Mouse (Mus musculus): Measurements from ENCODE around the gene Fkbp5. TPM values are rescaled to one million over a fixed set of nuclear protein-coding genes. Genes with fewer than 3 reads are reported as not detected.
"Not testable (repeated sequence)": the region's sequence is repeated elsewhere in the genome, so short reads cannot be mapped to it uniquely, and the experiment has no call there.

Gene Fkbp5
- polyA plus RNA-seq (2016; fragmentation: Nextera tagmentation; extraction: Ambion mirVana): 16.0 and 21.9 TPM in 2 replicates

- Histone ChIP-seq H3K9me3 (no peaks in the 10 kb centered on the region), H3K36me3 (no peaks in the 10 kb centered on the region), H3K27ac (peak within 1 kb of the TSS; percentile 77), H3K4me1 (peaks cover 43% of the 10 kb centered on the region), H3K4me3 (peak within 1 kb of the TSS; percentile 63), H3K27me3 (ENCODE audit: insufficient read depth, poor library complexity, severe bottlenecking) (peaks cover 91% of the 10 kb centered on the region)
- 5% methylated on average over 16 of the region's 16 CpGs for WGBS
- no peak for DNase-seq (ENCODE audit: low spot score)
These were observed at the start of gene Fkbp5 for GRCm38 (mm10) chr17:28517441-28517955. Fkbp5 (minus strand) TSS chr17:28517527.

DNA sequence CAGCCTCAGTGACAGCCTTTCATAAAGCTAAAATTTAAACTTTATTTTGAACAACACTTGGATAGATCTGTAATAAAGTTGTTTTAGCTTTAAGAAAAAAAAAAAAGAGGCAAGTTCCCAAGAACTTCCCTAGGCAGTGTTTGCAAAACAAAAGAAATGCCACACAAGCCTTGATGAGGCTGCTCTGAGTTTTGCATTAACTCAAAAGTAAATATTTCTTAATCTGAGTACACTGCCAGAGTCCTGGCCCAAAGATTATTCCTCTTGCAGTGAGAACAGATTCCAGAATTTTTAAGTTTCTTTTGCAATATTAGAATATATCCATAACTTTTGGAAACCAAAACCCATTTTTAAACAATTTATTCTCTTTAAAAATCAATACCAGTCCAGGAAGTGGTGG is 47.9 kb upstream of the Fkbp5 start:
- Histone ChIP-seq H3K4me3 (no peak overlapping the region), H3K36me3 (no peaks in the 10 kb centered on the region), H3K27me3 (ENCODE audit: insufficient read depth, poor library complexity, severe bottlenecking) (no peaks in the 10 kb centered on the region), H3K9me3 (no peaks in the 10 kb centered on the region), H3K4me1 (peaks cover 14% of the 10 kb centered on the region), H3K27ac (no peak overlapping the region)
- DNase-seq (ENCODE audit: low spot score): no peak

- WGBS: 59% methylated on average over 7 of the region's 7 CpGs
- H3K36me3 ChIP-seq: no peaks in the 10 kb centered on the region
- DNase-seq (ENCODE audit: low spot score): no peak
- H3K27me3 ChIP-seq (ENCODE audit: insufficient read depth, poor library complexity, severe bottlenecking): no peaks in the 10 kb centered on the region
- H3K4me3 ChIP-seq: no peak overlapping the region
- H3K27ac ChIP-seq: no peak overlapping the region
- peaks cover 19% of the 10 kb centered on the region for H3K4me1 ChIP-seq
- H3K9me3 ChIP-seq: no peaks in the 10 kb centered on the region
These were observed 44.3 kb upstream of the Fkbp5 start for GRCm38 (mm10) chr17:28561613-28562012.

DNA sequence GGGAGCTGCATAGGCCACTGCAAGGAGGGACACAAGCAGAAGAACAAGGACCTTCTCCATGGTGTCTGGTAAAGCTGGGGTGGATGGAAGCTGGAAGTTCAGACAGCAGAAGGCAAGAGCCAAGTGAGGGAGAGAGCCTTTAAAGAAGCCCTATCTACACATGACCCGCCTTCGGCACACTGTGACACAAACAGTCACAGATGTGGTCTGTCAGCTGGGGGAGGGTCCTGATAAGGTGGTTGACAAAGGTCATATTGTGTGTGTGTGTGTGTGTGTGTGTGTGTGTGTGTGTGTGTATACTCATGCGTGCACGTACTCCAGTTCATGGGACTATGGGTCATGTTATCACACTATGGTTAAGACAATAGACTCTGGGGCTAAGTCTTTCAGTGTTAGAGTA is 43.3 kb upstream of the Fkbp5 start, which contains the start of gene Clps:
Gene Clps (minus strand): TSS at position 169 of the 400 bp plus-strand sequence.
- Histone ChIP-seq H3K4me3 (no peak within 1 kb of the TSS), H3K4me1 (peaks cover 25% of the 10 kb centered on the region), H3K27me3 (ENCODE audit: insufficient read depth, poor library complexity, severe bottlenecking) (no peaks in the 10 kb centered on the region), H3K27ac (no peak within 1 kb of the TSS), H3K36me3 (no peaks in the 10 kb centered on the region), H3K9me3 (no peaks in the 10 kb centered on the region)
- no peak for DNase-seq (ENCODE audit: low spot score)
- WGBS: 51% methylated on average over 4 of the region's 4 CpGs

DNA sequence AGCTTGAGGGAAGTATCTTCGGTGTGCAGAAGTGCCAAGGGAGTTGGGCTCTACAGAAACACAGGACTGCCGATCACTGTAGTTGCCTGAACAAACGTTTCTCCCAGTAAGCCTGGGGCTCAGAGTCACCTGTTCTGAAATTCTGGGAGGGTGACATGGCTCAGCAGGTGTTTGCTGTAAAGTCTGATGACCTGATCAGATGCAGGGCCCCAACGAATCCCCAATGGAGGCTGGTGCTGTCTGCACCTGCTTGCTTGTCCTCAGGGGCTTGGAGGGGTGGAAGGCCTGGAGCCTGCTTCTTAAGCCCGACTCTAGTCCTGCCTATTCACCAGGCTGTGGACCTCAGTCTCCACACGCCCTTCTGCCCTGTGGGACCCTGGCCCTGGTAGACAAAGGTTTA is 40.4 kb upstream of the Fkbp5 start:
- Histone ChIP-seq H3K36me3 (no peaks in the 10 kb centered on the region), H3K27me3 (ENCODE audit: insufficient read depth, poor library complexity, severe bottlenecking) (no peaks in the 10 kb centered on the region), H3K27ac (no peak overlapping the region), H3K9me3 (no peaks in the 10 kb centered on the region), H3K4me3 (no peak overlapping the region), H3K4me1 (peaks cover 27% of the 10 kb centered on the region)
- 70% methylated on average over 6 of the region's 6 CpGs for WGBS
- no peak for DNase-seq (ENCODE audit: low spot score)

GRCm38 (mm10) chr17:28556635-28557396 is 39.5 kb upstream of the Fkbp5 start:
- H3K36me3 ChIP-seq: no peaks in the 10 kb centered on the region
- peaks cover 22% of the 10 kb centered on the region for H3K4me1 ChIP-seq
- WGBS: 47% methylated on average over 6 of the region's 6 CpGs
- H3K4me3 ChIP-seq: no peak overlapping the region
- H3K9me3 ChIP-seq: no peaks in the 10 kb centered on the region
- H3K27ac ChIP-seq: no peak overlapping the region
- DNase-seq (ENCODE audit: low spot score): no peak
- H3K27me3 ChIP-seq (ENCODE audit: insufficient read depth, poor library complexity, severe bottlenecking): no peaks in the 10 kb centered on the region

GRCm38 (mm10) chr17:28554021-28554420 is 36.7 kb upstream of the Fkbp5 start:
- not testable (repeated sequence) for DNase-seq (ENCODE audit: low spot score); H3K27ac ChIP-seq; H3K27me3 ChIP-seq (ENCODE audit: insufficient read depth, poor library complexity, severe bottlenecking); H3K36me3 ChIP-seq; H3K4me3 ChIP-seq; H3K9me3 ChIP-seq
- peaks cover 13% of the 10 kb centered on the region; the same call in 1 of the 2 replicates for H3K4me1 ChIP-seq
- WGBS: 89% methylated on average over 4 of the region's 4 CpGs

DNA sequence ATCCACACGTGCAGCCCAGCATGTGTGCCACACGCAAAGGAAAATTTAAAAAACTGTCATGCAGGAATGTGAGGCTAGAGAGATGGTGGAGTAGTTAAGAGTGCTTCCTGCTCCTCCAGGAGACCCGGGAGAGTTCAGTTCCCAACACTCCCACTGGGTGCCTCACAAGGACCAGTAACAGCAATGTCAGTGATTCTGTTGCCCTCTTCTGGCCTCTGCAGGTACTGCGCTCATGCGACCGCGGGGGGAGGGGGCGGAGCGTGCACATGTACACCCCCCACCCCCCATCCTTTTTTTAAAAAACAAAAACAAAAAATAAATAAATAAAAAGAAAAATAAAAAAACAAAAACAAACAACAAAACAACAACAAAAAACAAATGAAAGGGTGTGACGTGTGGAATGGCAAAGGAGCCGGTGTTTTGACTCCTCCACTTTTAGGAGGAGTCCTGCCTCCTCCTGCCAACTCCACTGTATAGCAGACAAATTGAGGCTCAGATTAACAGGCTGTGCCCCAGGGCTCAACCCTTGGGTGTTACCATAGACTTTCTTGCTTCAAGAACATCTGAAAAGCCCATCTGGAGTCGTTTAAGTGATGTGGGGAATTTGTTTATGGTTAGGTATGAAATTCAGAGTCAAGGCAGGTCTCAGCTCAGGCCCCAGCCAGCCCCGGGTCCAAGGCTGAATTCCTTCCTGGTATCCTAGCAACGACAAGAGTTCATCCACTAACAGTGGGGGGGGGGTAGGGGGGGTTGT is 35.9 kb upstream of the Fkbp5 start:
- H3K27ac ChIP-seq: no peak overlapping the region

GRCm38 (mm10) chr17:28549111-28549510 is 31.8 kb upstream of the Fkbp5 start, which contains the start of gene Clpsl2:
Clpsl2 (plus strand) TSS chr17:28549411.
- Histone ChIP-seq H3K9me3 (no peaks in the 10 kb centered on the region), H3K36me3 (no peaks in the 10 kb centered on the region), H3K27ac (no peak within 1 kb of the TSS), H3K27me3 (ENCODE audit: insufficient read depth, poor library complexity, severe bottlenecking) (peaks cover 12% of the 10 kb centered on the region), H3K4me1 (0 out of 2 replicates have a peak, but pooled peaks cover 3% of the 10 kb centered on the region), H3K4me3 (no peak within 1 kb of the TSS)
- DNase-seq (ENCODE audit: low spot score): no peak
- 73% methylated on average over 14 of the region's 14 CpGs for WGBS

More for the DNA sequence above, 35.9 kb upstream of the Fkbp5 start:
- Histone ChIP-seq H3K4me3 (no peak overlapping the region), H3K27me3 (ENCODE audit: insufficient read depth, poor library complexity, severe bottlenecking) (peaks cover 11% of the 10 kb centered on the region), H3K36me3 (no peaks in the 10 kb centered on the region), H3K4me1 (peaks cover 13% of the 10 kb centered on the region; the same call in 1 of the 2 replicates), H3K9me3 (no peaks in the 10 kb centered on the region)
- DNase-seq (ENCODE audit: low spot score): no peak
- 12% methylated on average over 14 of the region's 14 CpGs for WGBS

DNA sequence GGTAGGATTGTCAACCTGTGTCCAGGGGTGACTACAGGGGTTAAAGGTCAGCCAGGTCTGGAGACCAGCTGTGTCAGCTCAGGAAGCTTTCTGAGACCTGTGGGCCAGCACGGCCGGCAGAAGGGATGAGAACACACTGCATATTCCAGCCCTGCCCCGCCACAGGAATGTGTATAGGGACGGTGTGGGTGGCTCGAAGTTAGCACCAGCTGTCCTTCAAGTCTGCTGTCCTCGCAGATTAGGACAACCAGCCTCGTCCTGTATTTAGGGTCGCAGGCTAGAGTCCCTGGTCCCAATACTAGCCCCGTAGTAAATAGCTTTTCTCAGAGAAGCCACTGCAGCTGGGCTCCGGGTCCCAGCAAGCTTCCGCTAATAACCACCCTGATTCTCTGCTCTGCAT is 31.2 kb upstream of the Fkbp5 start:
- WGBS: 61% methylated on average over 11 of the region's 11 CpGs
- Histone ChIP-seq H3K4me3 (no peak overlapping the region), H3K9me3 (no peaks in the 10 kb centered on the region), H3K4me1 (0 out of 2 replicates have a peak, but pooled peaks cover 3% of the 10 kb centered on the region), H3K36me3 (no peaks in the 10 kb centered on the region), H3K27ac (no peak overlapping the region), H3K27me3 (ENCODE audit: insufficient read depth, poor library complexity, severe bottlenecking) (peaks cover 12% of the 10 kb centered on the region)
- DNase-seq (ENCODE audit: low spot score): no peak

DNA sequence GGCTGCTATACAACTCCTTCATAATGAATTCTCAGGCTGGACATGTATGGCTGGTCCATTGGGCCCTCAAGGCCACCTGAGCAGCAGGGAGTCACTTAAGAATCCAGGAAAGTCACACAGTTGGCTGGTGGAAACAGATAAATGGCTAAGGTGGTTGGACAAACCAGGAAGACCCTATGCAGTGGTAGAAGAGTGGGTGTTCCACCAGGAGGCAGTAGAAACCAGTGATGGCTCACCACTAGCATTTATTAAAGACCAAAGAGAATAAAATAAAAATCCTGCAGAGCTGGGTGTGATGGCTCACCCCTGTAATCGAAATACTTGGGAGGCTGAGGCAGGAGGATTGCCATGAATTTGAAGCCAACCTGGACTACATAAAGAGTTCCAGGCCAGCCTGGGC is 29.6 kb upstream of the Fkbp5 start:
- Histone ChIP-seq H3K27ac (no peak overlapping the region), H3K27me3 (ENCODE audit: insufficient read depth, poor library complexity, severe bottlenecking) (peaks cover 12% of the 10 kb centered on the region), H3K36me3 (no peaks in the 10 kb centered on the region), H3K4me1 (no peaks in the 10 kb centered on the region), H3K4me3 (no peak overlapping the region), H3K9me3 (no peaks in the 10 kb centered on the region)
- WGBS: 78% methylated on average over 1 of the region's 1 CpGs
- DNase-seq (ENCODE audit: low spot score): no peak

DNA sequence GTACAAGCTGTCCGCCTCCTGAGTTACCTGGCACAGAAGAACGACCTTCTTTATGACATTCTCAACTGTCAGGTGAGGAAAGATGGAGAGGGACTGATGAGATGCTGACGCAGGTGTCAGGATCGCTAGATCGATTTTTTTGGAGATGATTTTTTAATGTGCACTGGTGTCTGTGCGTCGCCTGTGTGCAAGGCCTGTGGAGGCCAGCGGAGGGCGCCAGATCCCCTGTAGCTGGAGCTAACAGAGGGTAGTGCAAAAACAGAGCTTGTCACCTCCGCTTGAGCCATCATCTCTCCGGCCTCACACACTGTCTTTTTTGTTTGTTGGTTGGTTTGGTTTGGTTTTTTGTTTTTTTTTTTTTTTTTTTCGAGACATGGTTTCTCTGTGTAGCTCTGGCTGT is 20.6 kb upstream of the Fkbp5 start:
- Histone ChIP-seq H3K4me1 (no peaks in the 10 kb centered on the region), H3K27me3 (ENCODE audit: insufficient read depth, poor library complexity, severe bottlenecking) (peaks cover 11% of the 10 kb centered on the region), H3K4me3 (no peak overlapping the region), H3K27ac (no peak overlapping the region), H3K9me3 (peaks cover 3% of the 10 kb centered on the region; the same call in 1 of the 2 replicates), H3K36me3 (no peaks in the 10 kb centered on the region)
- WGBS: 38% methylated on average over 12 of the region's 12 CpGs
- no peak for DNase-seq (ENCODE audit: low spot score)

- Histone ChIP-seq H3K9me3 (no peaks in the 10 kb centered on the region), H3K4me1 (peaks cover 6% of the 10 kb centered on the region), H3K27ac (no peak overlapping the region), H3K36me3 (no peaks in the 10 kb centered on the region), H3K4me3 (no peak overlapping the region), H3K27me3 (ENCODE audit: insufficient read depth, poor library complexity, severe bottlenecking) (peaks cover 38% of the 10 kb centered on the region)
- WGBS: 85% methylated on average over 13 of the region's 13 CpGs
- DNase-seq (ENCODE audit: low spot score): no peak
These were observed 16.0 kb upstream of the Fkbp5 start for GRCm38 (mm10) chr17:28533327-28533726.

All from heart, embryonic 10.5 days (tissue).